Mouse (Mus musculus) liver, embryonic 14.5 days (tissue): ENCODE data around the gene Ago3.

Experiments
- CTCF ChIP-seq: IDR thresholded peaks from 2 replicates; pipeline ENCODE4 v1.5.1; 2016; ENCODE audit warnings: antibody characterized with exemption, low read depth, control low read depth
- EP300 ChIP-seq: IDR thresholded peaks from 2 replicates; pipeline ENCODE4 v1.6.1; 2016; ENCODE audit warnings: antibody characterized with exemption, low read depth

DNA sequence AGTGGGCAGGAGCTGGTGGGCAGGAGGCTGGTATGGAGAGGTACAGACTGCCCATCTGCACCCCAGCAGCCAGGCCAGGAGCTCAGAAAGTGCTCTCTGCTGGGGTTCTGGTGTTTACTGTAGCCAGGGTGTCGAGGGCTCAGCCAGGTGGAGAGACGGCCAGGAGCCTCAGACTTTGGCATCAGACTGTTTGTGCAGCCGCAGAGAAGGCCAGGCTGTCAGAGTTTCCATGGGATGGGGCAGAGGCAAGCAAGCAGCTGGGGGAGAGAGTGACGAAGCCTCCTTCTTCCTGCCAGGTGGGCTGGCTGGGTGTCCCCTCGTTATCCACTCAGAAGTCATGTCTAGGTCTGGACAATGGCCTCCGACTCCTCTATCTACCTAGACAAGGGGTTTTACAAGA, 134.2 kb downstream of the Ago3 start:
- no peak for TF ChIP-seq CTCF
- no peak for TF ChIP-seq EP300
